Mouse (Mus musculus): ENCODE data around the gene Wsb2. TPM values are rescaled to one million over a fixed set of nuclear protein-coding genes. Genes with fewer than 3 reads are reported as not detected.

Gene Wsb2
- polyA plus RNA-seq, 1 experiment = 0.45 TPM

DNA sequence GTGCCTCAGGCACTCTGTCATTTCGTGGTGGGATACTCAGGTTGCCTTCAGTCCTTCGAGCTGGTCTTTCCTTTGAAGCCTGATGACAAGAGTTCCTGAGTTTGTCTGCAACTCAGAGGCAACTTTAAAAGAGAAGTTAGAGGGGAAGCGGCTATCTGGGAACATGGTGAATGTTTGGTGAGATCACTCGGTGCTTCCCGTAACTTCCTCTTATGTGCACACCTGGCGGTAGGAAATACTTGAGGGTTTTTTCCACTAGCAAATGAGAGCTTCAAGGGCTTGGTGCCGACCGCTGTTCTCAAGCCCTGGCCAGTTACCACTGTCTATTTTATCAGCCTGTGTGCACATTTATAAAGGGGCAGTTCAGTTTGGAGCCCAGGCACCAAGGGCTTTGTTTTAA is 3.0 kb upstream of the Wsb2 start:
- TF ChIP-seq TAL1 (IDR thresholded peaks at IDR 0.05; ENCODE audit: low read length) (no peak), GATA1 (IDR thresholded peaks at IDR 0.05; ENCODE audit: low read length) (no peak)
- Histone ChIP-seq H3K27me3 (ENCODE audit: control insufficient read depth) (peaks cover 55% of the 10 kb centered on the region), H3K36me3 (ENCODE audit: control insufficient read depth) (no peaks in the 10 kb centered on the region), H3K9me3 (ENCODE audit: control insufficient read depth, low read length) (no peaks in the 10 kb centered on the region), H3K4me3 (replicated peaks) (no peak overlapping the region), H3K4me1 (ENCODE audit: control insufficient read depth) (peaks cover 16% of the 10 kb centered on the region)

DNA sequence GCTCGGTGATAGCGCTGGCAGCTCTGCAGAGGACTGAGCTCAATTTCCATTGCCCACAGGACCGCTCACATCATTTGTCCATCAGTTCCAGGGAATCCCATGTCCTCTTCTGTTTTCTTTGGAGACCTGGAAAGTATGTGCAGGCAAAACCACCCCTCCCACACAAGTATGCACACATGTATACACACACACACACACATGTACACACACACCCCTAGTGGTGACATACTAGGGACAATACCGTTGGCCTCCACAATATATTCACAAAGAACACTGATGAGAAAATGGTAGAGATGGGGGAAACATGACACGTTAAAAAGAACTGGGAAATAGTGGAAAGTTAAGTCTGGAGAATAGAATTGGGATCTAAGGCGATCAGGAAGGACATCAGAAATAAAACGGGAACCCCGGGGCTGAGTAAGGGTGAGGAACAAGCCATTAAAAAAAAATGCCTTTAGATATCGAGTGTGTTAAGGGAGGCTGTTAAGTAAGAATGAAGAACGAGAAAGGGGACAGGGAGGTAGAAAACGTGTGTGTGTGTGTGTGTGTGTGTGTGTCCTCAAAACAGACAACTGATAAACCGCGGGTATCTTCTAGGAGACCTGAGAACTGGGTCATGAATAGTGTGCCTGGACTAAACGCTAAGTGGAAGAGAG is 1.3 kb upstream of the Wsb2 start:
- Histone ChIP-seq H3K4me3 (replicated peaks) (no peak overlapping the region), H3K36me3 (ENCODE audit: control insufficient read depth) (no peaks in the 10 kb centered on the region), H3K9me3 (ENCODE audit: control insufficient read depth, low read length) (no peaks in the 10 kb centered on the region)

DNA sequence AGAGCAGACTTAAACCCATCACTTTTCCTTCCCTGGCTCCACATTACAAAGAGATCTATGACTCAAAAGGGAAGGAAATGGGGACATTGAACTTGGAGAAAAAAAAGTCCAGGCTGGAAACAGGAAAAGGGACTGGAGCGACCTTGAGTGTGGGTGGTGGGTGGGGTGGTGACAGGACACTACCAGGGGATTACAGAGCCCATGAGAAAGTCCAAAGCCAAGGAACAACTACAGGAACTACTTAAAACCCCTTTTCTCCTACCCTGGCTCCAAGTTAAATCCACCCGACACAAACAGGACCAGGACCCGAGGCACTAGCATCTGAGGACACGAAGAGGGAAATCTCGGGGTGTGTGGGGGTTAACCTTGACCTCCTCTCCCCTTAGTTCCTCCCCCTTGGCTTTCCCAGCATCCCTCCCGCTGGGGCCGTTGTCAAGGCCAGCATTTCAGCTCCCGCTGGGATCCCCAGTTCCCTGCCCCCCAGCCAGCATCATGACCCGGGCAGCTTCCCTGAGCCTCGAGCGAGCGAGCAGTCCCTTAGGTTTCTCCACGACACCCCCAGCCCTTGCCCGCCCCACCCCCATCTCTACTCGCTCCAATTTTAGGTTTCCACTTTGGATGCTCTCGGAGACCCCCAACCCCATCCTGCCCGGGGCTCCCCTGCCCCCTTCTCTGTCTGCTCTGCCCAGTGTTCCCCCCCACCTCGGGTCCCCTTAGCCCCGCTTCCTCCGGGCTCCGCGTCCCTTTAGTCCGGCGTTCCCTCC is 557 bp upstream of the Wsb2 start:
- Histone ChIP-seq H3K27me3 (ENCODE audit: control insufficient read depth) (peaks cover 54% of the 10 kb centered on the region), H3K4me1 (ENCODE audit: control insufficient read depth) (peaks cover 32% of the 10 kb centered on the region), H3K36me3 (ENCODE audit: control insufficient read depth) (no peaks in the 10 kb centered on the region), H3K9me3 (ENCODE audit: control insufficient read depth, low read length) (no peaks in the 10 kb centered on the region), H3K4me3 (replicated peaks) (peak overlapping the region; percentile 74)
- TF ChIP-seq GATA1 (IDR thresholded peaks at IDR 0.05; ENCODE audit: low read length) (no peak), TAL1 (IDR thresholded peaks at IDR 0.05; ENCODE audit: low read length) (no peak)

More for the DNA sequence above, 1.3 kb upstream of the Wsb2 start:
- TF ChIP-seq TAL1 (IDR thresholded peaks at IDR 0.05; ENCODE audit: low read length) (no peak), GATA1 (IDR thresholded peaks at IDR 0.05; ENCODE audit: low read length) (no peak)
- Histone ChIP-seq H3K27me3 (ENCODE audit: control insufficient read depth) (peaks cover 55% of the 10 kb centered on the region), H3K4me1 (ENCODE audit: control insufficient read depth) (peaks cover 27% of the 10 kb centered on the region)

DNA sequence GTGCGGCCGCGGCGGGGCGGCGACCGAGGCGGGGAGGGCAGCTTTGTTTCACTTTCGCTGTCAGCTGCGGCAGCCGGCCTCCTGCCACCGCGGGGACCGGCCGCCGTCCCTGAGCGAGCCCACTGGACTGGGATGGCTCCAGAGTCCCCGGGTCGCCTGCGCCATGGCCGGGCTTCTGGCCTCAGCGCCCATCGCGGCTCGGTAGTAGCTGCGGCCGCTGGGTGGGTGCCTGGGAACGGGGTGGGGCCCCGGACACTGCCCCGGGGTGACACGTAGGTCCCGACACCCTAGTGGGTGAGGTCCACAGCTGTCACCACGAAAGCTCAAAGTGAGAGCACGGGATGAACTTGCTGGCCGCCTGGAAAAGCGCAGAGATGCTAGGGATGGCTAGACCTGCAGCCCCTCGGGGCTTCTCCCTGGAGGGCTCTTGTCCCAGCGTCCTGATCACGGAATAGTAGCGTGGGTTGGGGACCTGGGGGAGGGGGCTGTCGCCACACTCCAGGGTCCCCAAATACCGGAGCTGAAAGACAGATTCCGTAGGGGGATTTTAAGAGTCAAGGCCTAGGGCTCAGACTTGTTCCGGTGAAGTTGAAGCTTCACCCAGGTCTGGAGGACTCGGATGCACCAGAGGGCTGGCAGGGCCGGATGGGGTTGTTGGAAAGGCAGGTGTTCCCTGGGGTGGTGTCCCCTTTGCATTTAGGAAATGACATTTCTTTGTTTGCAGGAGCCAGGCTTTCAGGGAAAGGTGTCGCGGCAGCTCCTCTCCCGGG is 559 bp downstream of the Wsb2 start:
- no peaks in the 10 kb centered on the region for H3K36me3 ChIP-seq (ENCODE audit: control insufficient read depth)
- peaks cover 48% of the 10 kb centered on the region for H3K27me3 ChIP-seq (ENCODE audit: control insufficient read depth)
- H3K4me3 ChIP-seq (replicated peaks) = peak overlapping the region; percentile 74
- H3K9me3 ChIP-seq (ENCODE audit: control insufficient read depth, low read length) = no peaks in the 10 kb centered on the region
- no peak for TF ChIP-seq GATA1 (IDR thresholded peaks at IDR 0.05; ENCODE audit: low read length)
- TF ChIP-seq TAL1 (IDR thresholded peaks at IDR 0.05; ENCODE audit: low read length) = no peak
- H3K4me1 ChIP-seq (ENCODE audit: control insufficient read depth) = peaks cover 32% of the 10 kb centered on the region

DNA sequence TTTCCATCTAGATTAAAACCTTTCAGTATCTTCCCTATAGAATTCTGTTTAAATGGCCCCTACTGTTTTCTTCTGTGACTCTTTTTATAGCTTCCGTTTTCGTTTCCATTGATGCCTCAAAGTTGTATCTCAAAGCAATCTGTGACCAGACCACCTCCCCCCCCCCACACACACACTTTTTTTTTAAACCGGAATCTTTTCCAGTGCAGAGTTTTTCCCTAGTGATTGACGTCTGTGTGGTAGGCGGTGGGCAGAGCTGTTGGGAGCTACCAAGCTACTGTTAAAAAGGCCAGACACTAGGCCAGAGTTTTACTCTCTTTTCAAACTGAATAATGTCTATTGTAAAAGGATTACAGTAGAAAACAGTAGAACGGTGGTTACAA is 1.1 kb downstream of the Wsb2 start:
- Histone ChIP-seq H3K36me3 (ENCODE audit: control insufficient read depth) (peaks cover under 1% of the 10 kb centered on the region; the same call in 1 of the 2 replicates), H3K4me1 (ENCODE audit: control insufficient read depth) (peaks cover 32% of the 10 kb centered on the region), H3K9me3 (ENCODE audit: control insufficient read depth, low read length) (no peaks in the 10 kb centered on the region), H3K27me3 (ENCODE audit: control insufficient read depth) (peaks cover 42% of the 10 kb centered on the region), H3K4me3 (replicated peaks) (peak overlapping the region; percentile 74)
- no peak for TF ChIP-seq GATA1 (IDR thresholded peaks at IDR 0.05; ENCODE audit: low read length)
- no peak for TF ChIP-seq TAL1 (IDR thresholded peaks at IDR 0.05; ENCODE audit: low read length)

DNA sequence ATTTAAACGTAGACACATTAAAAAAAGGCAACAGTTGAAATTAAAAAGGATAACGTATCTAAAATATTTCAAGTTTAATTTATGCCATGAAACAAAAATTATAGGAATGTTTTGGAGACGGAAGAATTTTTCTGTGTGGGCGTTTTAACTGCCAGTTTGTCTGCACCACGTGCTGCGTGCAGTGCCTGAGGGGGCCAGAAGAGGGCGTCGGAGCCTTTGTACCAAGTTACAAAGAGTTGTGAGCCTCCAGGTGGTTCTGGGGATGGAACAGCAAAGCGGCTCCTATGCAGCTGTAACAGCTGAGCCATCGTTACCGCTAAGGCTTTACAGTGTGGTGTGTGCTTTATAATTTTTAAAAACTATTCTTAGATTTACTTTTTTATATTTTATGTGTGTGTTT is 1.6 kb downstream of the Wsb2 start:
- peaks cover 32% of the 10 kb centered on the region for H3K4me1 ChIP-seq (ENCODE audit: control insufficient read depth)

DNA sequence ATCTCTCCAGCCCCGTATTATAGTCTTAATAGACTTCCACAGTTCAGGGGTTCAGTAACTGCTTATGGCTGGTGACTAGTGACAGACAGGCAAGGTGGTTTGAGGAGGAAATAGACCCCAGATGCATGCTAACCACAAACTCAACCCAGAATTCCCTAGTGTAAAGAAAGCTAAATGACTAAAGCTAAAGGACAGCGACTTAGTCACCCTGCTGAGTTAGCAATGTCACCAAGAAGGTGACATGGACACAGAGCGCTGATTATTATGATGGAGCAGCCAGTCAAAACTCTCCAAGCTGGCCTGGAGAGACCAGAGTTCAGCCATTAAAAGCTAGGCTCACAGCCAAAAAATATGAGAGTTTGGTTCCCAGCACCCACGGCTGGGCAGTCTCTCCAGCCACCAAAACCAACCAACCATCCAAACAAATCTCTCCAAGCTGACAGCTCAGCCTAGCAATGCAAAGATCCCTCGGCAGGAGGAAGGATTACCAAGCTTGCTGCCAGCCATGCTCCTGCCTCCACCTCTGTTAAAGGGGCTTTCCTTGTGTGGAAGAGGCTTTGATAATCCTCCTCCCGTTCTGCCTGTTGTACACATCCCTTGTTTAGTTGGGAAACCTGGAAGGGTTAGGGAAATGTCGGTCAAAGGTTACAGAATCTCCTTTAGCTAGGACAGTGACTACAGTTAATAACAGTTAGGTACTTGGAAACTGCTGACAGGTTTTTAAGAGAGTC is 2.6 kb downstream of the Wsb2 start:
- peaks cover 9% of the 10 kb centered on the region for H3K36me3 ChIP-seq (ENCODE audit: control insufficient read depth)
- H3K9me3 ChIP-seq (ENCODE audit: control insufficient read depth, low read length) = no peaks in the 10 kb centered on the region
- H3K4me3 ChIP-seq (replicated peaks) = no peak overlapping the region
- H3K4me1 ChIP-seq (ENCODE audit: control insufficient read depth) = peaks cover 32% of the 10 kb centered on the region
- TF ChIP-seq GATA1 (IDR thresholded peaks at IDR 0.05; ENCODE audit: low read length) (no peak), TAL1 (IDR thresholded peaks at IDR 0.05; ENCODE audit: low read length) (no peak)
- peaks cover 29% of the 10 kb centered on the region for H3K27me3 ChIP-seq (ENCODE audit: control insufficient read depth)

More for the DNA sequence above, 1.6 kb downstream of the Wsb2 start:
- H3K36me3 ChIP-seq (ENCODE audit: control insufficient read depth) = peaks cover 5% of the 10 kb centered on the region
- no peak overlapping the region for H3K4me3 ChIP-seq (replicated peaks)
- H3K27me3 ChIP-seq (ENCODE audit: control insufficient read depth) = peaks cover 38% of the 10 kb centered on the region
- TF ChIP-seq TAL1 (IDR thresholded peaks at IDR 0.05; ENCODE audit: low read length) (no peak), GATA1 (IDR thresholded peaks at IDR 0.05; ENCODE audit: low read length) (no peak)
- no peaks in the 10 kb centered on the region for H3K9me3 ChIP-seq (ENCODE audit: control insufficient read depth, low read length)

DNA sequence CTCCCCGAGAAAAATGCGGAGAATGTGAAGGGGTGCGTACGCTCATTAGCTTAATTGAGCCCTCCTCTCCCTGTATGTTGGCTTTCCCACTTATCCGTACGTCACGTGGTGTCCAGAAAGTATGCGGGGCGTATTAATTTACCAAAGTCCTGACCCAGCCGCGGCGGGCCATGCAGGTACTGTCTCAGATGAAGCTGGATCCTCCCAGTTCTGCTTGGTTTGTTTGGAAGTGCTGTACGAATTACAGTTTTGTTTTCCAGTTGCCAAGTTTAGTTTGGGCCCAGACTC is 3.1 kb downstream of the Wsb2 start:
- TF ChIP-seq TAL1 (IDR thresholded peaks at IDR 0.05; ENCODE audit: low read length) (no peak), GATA1 (IDR thresholded peaks at IDR 0.05; ENCODE audit: low read length) (no peak)
- Histone ChIP-seq H3K4me1 (ENCODE audit: control insufficient read depth) (peaks cover 32% of the 10 kb centered on the region), H3K36me3 (ENCODE audit: control insufficient read depth) (peaks cover 13% of the 10 kb centered on the region), H3K27me3 (ENCODE audit: control insufficient read depth) (peaks cover 23% of the 10 kb centered on the region), H3K9me3 (ENCODE audit: control insufficient read depth, low read length) (no peaks in the 10 kb centered on the region), H3K4me3 (replicated peaks) (no peak overlapping the region)

Data from erythroblast, embryonic 14.5 days (primary cell).